12 mouse cellular contexts compared by ENCODE assay signal in genomic region chr17:64689614-64690013, GRCm38 (mm10).
"Had no signal": no experiment of that assay in that cellular context is flagged by ENCODE, and none has a peak within 500 bp of the region (broad histone marks: within the 10 kb centered on the region; RNA-seq: fewer than 3 reads in every experiment).

No protein-coding gene starts in this region.

- DNase-seq: retina, postnatal 1 day; right cerebral cortex, adult 18-20 months; right cerebral cortex, postnatal 14 days; right cerebral cortex, postnatal 25 days; right cerebral cortex, postnatal 4 days; spleen, adult 18-20 months; thymus, adult 18-20 months; thymus, adult 2 months; thymus, postnatal 14 days; thymus, postnatal 25 days; thymus, postnatal 36 days; thymus, postnatal 4 days had no signal
